Comparison of ENCODE assay signal across 23 mouse cellular contexts in the genomic region with DNA sequence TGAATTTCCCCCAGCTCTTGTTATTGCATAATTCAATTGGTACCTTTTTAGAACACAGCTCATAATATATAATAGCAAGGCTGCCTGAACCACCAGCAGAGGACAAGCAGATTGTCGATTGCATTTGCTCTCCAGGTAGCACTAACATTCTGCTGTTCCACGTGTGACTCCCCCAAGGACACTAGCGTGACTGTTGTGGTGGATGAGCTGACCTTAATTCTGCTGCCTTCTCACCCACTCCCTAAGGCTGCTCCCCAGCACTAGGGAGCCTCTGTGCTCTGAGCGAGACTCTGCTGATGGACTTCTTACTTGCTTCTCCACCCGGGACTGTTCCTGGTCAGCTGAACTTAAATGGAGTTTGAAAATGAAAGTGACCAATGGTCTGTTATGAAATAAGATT. TPM values are rescaled to one million over a fixed set of nuclear protein-coding genes. Genes with fewer than 3 reads are reported as not detected.
"Had no signal": no experiment of that assay in that cellular context is flagged by ENCODE, and none has a peak within 500 bp of the region (broad histone marks: within the 10 kb centered on the region; RNA-seq: fewer than 3 reads in every experiment).

No protein-coding gene starts in this region.

- DNase-seq: gastrocnemius, adult 2 months; gastrocnemius, postnatal 10 days; gastrocnemius, postnatal 25 days; heart, adult 18-20 months; heart, postnatal 10 days; heart, postnatal 4 days; kidney, adult 18-20 months; kidney, adult 8-10 months; kidney, postnatal 10 days; kidney, postnatal 25 days; kidney, postnatal 4 days; liver; liver, embryonic 13.5 days had no signal

- H3K27ac ChIP-seq: gastrocnemius, adult 2 months; heart, embryonic 10.5 days; hindbrain, embryonic 10.5 days; hindbrain, embryonic 12.5 days; hindbrain, embryonic 14.5 days; intestine, embryonic 15.5 days; limb, embryonic 10.5 days; limb, embryonic 12.5 days; liver, embryonic 13.5 days; liver, embryonic 15.5 days had no signal

- H3K4me3 ChIP-seq: gastrocnemius, adult 2 months; heart, embryonic 10.5 days; heart, embryonic 12.5 days; hindbrain, embryonic 10.5 days; hindbrain, embryonic 12.5 days; intestine, embryonic 15.5 days; limb, embryonic 10.5 days; limb, embryonic 12.5 days; liver, embryonic 13.5 days; liver, embryonic 15.5 days had no signal

RNA-seq across cellular contexts. Expression of a gene that starts 26.8 kb away (rescaled TPM):
- total RNA-seq: granulocyte monocyte progenitor cell, adult 5-6 weeks had no signal
